Mouse (Mus musculus): ENCODE data around the gene Atf6b. TPM values are rescaled to one million over a fixed set of nuclear protein-coding genes. Genes with fewer than 3 reads are reported as not detected.

Gene Atf6b
- 31.3 and 32.0 TPM in 2 replicates for polyA plus RNA-seq (2011; ENCODE audit: insufficient read depth, insufficient read length, low read depth, missing spikeins)

DNA sequence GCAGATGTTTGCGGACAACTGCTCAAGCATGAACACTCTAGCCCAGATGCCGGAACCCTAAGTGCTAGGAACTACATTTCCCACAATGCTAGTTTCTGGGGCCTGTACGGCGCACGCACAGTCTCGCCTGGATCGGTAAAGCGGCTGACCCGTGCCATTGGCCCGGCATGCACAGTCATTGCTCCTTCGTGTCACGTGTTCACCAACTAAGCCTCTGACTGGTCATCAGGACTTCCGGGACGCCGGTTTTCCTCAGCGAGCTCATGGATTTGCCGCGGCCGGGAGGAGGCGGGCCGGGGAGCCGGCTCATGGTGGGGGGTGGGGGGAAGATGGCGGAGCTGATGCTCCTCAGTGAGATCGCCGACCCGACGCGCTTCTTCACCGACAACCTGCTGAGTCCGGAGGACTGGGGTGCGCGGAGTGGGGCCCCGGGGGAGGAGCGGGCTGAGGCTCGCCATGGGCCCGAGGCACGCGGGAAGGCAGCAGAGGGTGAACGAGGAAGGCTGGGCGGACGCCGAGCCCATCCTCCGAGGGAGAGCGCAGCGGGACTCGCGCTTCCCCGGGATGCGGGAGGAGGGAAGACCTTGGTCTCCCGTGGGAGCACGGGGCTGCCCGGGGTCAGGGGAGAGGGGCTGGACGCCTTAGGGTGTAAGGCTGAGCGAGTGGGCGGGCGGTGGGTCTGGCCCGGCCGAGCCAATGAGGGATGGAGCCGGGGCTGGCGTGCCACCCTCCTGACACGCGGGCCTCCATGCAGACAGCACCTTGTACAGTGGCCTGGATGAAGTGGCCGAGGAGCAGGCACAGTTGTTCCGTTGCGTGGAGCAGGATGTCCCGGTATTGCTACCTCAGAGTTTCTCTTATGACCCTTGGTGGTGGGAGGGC, at the start of gene Atf6b:
Atf6b (plus strand) TSS at position 241 of the 882 bp plus-strand sequence.
- no peak within 1 kb of the TSS for H3K27ac ChIP-seq (ENCODE audit: insufficient read depth, low read length)
- peaks cover 4% of the 10 kb centered on the region; the same call in 1 of the 2 replicates for H3K36me3 ChIP-seq (ENCODE audit: control insufficient read depth, insufficient read depth, low read length, poor library complexity, severe bottlenecking)

DNA sequence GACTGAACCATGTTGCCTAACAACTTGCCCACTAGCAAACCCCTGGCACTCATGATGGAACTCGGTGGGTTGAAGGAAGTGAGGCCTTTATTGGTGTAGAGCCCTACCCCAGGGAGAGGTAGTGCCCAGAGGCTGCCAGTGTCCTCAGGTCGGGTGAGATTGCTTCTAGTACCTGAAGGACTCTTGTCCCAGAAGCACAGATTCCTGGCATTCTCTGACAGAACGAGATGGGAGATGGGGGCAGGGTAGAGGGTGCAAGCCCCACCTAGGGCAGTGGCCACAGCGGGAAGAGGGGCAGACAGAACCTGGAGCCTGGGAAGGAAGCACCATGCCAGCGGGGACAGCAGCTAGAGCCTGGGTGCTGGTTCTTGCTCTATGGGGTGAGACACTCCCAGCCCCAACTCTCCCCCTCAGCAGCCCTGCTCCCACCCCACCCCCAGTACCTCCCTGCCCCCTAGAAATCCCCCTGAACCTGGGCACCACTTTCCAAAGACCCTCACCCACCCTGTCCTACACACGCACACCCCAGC, 49.3 kb upstream of the Atf6b start, which contains the start of gene Ager:
Ager (plus strand) TSS at position 297 of the 530 bp plus-strand sequence.
- Histone ChIP-seq H3K27me3 (ENCODE audit: control insufficient read depth, insufficient read depth, low read length, poor library complexity, severe bottlenecking) (no peaks in the 10 kb centered on the region), H3K9me3 (replicated peaks; ENCODE audit: control insufficient read depth, insufficient read depth, low read length, poor library complexity, severe bottlenecking) (no peaks in the 10 kb centered on the region), H3K9ac (ENCODE audit: low read depth, poor library complexity, severe bottlenecking) (no peak within 1 kb of the TSS), H3K36me3 (ENCODE audit: control insufficient read depth, insufficient read depth, low read length, poor library complexity, severe bottlenecking) (0 out of 2 replicates have a peak, but pooled peaks cover 9% of the 10 kb centered on the region), H3K4me1 (ENCODE audit: control insufficient read depth, insufficient read depth, low read length) (no peaks in the 10 kb centered on the region), H3K27ac (ENCODE audit: insufficient read depth, low read length) (no peak within 1 kb of the TSS), H3K4me3 (ENCODE audit: low read depth, low read length) (no peak within 1 kb of the TSS)
- TF ChIP-seq POLR2A (IDR thresholded peaks at IDR 0.05; ENCODE audit: insufficient read depth, low read length), result no peak
- no peak for TF ChIP-seq EP300 (IDR thresholded peaks at IDR 0.05; ENCODE audit: insufficient read depth, low read depth, low read length)
- TF ChIP-seq CTCF (IDR thresholded peaks at IDR 0.05; ENCODE audit: low read depth, low read length), result no peak

More for the DNA sequence above, at the start of gene Atf6b:
- no peak for TF ChIP-seq CTCF (IDR thresholded peaks at IDR 0.05; ENCODE audit: low read depth, low read length)
- no peak for TF ChIP-seq POLR2A (IDR thresholded peaks at IDR 0.05; ENCODE audit: insufficient read depth, low read length)
- TF ChIP-seq EP300 (IDR thresholded peaks at IDR 0.05; ENCODE audit: insufficient read depth, low read depth, low read length), result no peak
- Histone ChIP-seq H3K9ac (ENCODE audit: low read depth, poor library complexity, severe bottlenecking) (peak within 1 kb of the TSS; percentile 73), H3K9me3 (replicated peaks; ENCODE audit: control insufficient read depth, insufficient read depth, low read length, poor library complexity, severe bottlenecking) (no peaks in the 10 kb centered on the region), H3K4me1 (ENCODE audit: control insufficient read depth, insufficient read depth, low read length) (no peaks in the 10 kb centered on the region), H3K27me3 (ENCODE audit: control insufficient read depth, insufficient read depth, low read length, poor library complexity, severe bottlenecking) (no peaks in the 10 kb centered on the region), H3K4me3 (ENCODE audit: low read depth, low read length) (peak within 1 kb of the TSS; percentile 93)

DNA sequence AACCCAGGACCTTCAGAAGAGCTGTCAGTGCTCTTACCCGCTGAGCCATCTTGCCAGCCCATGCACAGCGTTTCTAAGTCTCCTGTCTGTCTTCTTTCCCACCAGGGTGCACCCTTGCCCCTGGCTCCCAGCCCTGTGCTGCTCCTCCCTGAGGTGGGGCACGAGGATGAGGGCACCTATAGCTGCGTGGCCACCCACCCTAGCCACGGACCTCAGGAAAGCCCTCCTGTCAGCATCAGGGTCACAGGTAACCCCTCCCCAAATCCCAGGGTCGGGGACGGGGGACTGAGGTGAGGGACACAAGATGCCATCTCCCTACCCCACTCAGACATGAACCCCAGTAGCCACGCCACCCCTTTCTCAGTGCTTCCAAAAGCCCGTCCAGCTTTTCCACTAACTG, 47.1 kb upstream of the Atf6b start:
- H3K36me3 ChIP-seq (ENCODE audit: control insufficient read depth, insufficient read depth, low read length, poor library complexity, severe bottlenecking), result 0 out of 2 replicates have a peak, but pooled peaks cover 4% of the 10 kb centered on the region
- no peak overlapping the region for H3K9ac ChIP-seq (ENCODE audit: low read depth, poor library complexity, severe bottlenecking)
- no peak overlapping the region for H3K4me3 ChIP-seq (ENCODE audit: low read depth, low read length)
- no peaks in the 10 kb centered on the region for H3K27me3 ChIP-seq (ENCODE audit: control insufficient read depth, insufficient read depth, low read length, poor library complexity, severe bottlenecking)
- H3K9me3 ChIP-seq (replicated peaks; ENCODE audit: control insufficient read depth, insufficient read depth, low read length, poor library complexity, severe bottlenecking), result no peaks in the 10 kb centered on the region
- no peaks in the 10 kb centered on the region for H3K4me1 ChIP-seq (ENCODE audit: control insufficient read depth, insufficient read depth, low read length)
- no peak for TF ChIP-seq POLR2A (IDR thresholded peaks at IDR 0.05; ENCODE audit: insufficient read depth, low read length)
- TF ChIP-seq EP300 (IDR thresholded peaks at IDR 0.05; ENCODE audit: insufficient read depth, low read depth, low read length), result no peak
- TF ChIP-seq CTCF (IDR thresholded peaks at IDR 0.05; ENCODE audit: low read depth, low read length), result no peak
- H3K27ac ChIP-seq (ENCODE audit: insufficient read depth, low read length), result no peak overlapping the region

DNA sequence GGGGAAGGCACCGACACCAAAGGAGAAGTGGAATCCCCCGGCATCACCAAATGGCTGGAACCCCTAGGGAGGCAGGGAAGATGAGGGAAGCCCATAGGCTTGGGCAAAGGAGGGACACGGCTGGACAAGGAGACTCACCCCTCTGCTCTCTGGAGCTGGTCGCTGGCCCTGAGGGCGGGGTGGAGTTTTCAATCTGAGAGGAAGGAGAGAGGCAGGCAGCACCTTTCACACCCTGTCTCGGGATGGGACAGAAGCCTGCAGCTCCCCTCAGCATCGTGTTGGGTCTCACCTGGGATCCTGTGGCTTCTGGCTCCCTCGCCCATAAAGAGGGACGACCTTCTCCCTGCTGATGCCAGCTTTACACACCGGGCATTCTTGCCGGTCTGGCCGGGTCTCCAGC, 45.1 kb upstream of the Atf6b start:
- TF ChIP-seq EP300 (IDR thresholded peaks at IDR 0.05; ENCODE audit: insufficient read depth, low read depth, low read length) (no peak), CTCF (IDR thresholded peaks at IDR 0.05; ENCODE audit: low read depth, low read length) (no peak), POLR2A (IDR thresholded peaks at IDR 0.05; ENCODE audit: insufficient read depth, low read length) (no peak)
- Histone ChIP-seq H3K4me3 (ENCODE audit: low read depth, low read length) (no peak overlapping the region), H3K9me3 (replicated peaks; ENCODE audit: control insufficient read depth, insufficient read depth, low read length, poor library complexity, severe bottlenecking) (no peaks in the 10 kb centered on the region), H3K9ac (ENCODE audit: low read depth, poor library complexity, severe bottlenecking) (no peak overlapping the region), H3K36me3 (ENCODE audit: control insufficient read depth, insufficient read depth, low read length, poor library complexity, severe bottlenecking) (0 out of 2 replicates have a peak, but pooled peaks cover 4% of the 10 kb centered on the region), H3K27me3 (ENCODE audit: control insufficient read depth, insufficient read depth, low read length, poor library complexity, severe bottlenecking) (no peaks in the 10 kb centered on the region), H3K27ac (ENCODE audit: insufficient read depth, low read length) (no peak overlapping the region), H3K4me1 (ENCODE audit: control insufficient read depth, insufficient read depth, low read length) (peaks cover 3% of the 10 kb centered on the region)

DNA sequence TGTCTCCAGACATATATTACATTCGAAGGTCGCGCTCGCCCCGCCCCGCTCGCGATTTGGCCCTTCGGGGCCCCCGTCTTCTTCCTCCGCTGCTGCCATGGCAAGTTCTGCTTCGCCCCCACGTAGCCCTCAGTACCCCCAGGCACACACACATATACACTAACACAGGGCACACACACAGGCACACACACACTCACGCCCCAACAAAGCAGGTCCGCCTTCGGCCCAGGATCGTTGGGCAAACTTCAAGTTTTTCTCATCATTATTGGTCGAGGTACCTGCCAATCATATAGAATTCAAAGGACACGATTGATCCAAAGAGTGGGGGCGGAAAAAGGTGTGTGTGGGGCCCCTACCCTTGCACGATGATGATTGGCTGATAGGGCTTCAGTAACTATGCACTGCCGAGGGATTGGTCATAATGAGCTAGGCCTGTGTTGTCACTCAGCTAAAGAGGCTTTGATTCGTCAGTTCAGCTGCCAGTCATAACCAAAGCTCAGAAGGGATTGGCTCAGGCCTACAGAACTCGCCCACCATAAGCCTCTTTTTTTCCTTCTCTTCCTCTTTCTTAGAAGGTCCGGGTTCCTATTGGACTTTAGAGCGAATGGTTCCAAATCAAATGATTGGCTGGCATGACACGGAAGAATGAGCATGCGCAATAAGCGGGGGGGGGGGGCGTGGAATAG, 43.4 kb upstream of the Atf6b start, which contains the start of gene Rnf5:
Rnf5 (minus strand) TSS at position 316 of the 686 bp plus-strand sequence.
- 0 out of 2 replicates have a peak, but pooled peaks cover 4% of the 10 kb centered on the region for H3K36me3 ChIP-seq (ENCODE audit: control insufficient read depth, insufficient read depth, low read length, poor library complexity, severe bottlenecking)
- peak within 1 kb of the TSS; percentile 99 for H3K4me3 ChIP-seq (ENCODE audit: low read depth, low read length)
- H3K27me3 ChIP-seq (ENCODE audit: control insufficient read depth, insufficient read depth, low read length, poor library complexity, severe bottlenecking), result no peaks in the 10 kb centered on the region
- H3K4me1 ChIP-seq (ENCODE audit: control insufficient read depth, insufficient read depth, low read length), result peaks cover 3% of the 10 kb centered on the region
- peak within 1 kb of the TSS; percentile 81 for H3K9ac ChIP-seq (ENCODE audit: low read depth, poor library complexity, severe bottlenecking)
- TF ChIP-seq POLR2A (IDR thresholded peaks at IDR 0.05; ENCODE audit: insufficient read depth, low read length), result no peak
- no peak for TF ChIP-seq CTCF (IDR thresholded peaks at IDR 0.05; ENCODE audit: low read depth, low read length)
- TF ChIP-seq EP300 (IDR thresholded peaks at IDR 0.05; ENCODE audit: insufficient read depth, low read depth, low read length), result no peak
- H3K9me3 ChIP-seq (replicated peaks; ENCODE audit: control insufficient read depth, insufficient read depth, low read length, poor library complexity, severe bottlenecking), result no peaks in the 10 kb centered on the region
- H3K27ac ChIP-seq (ENCODE audit: insufficient read depth, low read length), result peak within 1 kb of the TSS; percentile 12
